Mouse (Mus musculus) c-Kit-positive CD71-negative TER-119-negative erythroid progenitor cells, embryonic 14.5 days (primary cell): ENCODE data around the gene Rab23.
A peak's percentile ranks its signal among the peaks of the same experiment; 100 is the strongest.

Experiments used
- DNase-seq: peaks from one replicate; pipeline ENCODE4 v3.0.0-alpha.2; 2013; ENCODE audit warnings: low read depth

Gene Rab23

DNA sequence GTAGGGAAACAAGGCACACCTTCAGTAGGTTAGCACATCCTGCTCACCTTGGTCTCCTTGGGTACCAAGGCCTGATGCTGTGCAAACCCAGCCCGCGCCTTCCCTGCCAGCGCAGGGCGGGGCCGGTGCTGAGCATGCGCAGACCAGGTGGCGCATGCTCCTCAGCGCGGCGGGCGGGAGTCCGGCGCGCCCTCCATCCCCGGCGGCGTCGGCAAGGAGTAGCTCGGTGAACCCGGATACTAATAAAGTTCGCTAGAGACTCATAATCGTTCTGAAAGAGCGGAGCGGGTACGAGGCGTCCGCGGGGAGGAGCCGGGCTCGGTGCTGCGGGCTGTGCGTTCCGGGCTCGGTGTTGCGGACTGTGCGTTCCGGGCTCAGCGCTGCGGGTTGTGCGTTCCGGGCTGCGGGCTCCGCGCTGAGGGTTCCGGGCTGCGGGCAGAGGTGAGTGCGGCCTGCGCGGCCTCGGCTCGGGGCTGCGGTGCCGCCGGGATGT lies at the start of gene Rab23:
Gene Rab23, plus strand, starts transcription at position 155 of the 493 bp plus-strand sequence.
- peak; percentile 34 for DNase-seq

- DNase-seq = peak; percentile 64
Observed at GRCm38 (mm10) chr1:33670164-33670616, 49.5 kb upstream of the Rab23 start.

DNA sequence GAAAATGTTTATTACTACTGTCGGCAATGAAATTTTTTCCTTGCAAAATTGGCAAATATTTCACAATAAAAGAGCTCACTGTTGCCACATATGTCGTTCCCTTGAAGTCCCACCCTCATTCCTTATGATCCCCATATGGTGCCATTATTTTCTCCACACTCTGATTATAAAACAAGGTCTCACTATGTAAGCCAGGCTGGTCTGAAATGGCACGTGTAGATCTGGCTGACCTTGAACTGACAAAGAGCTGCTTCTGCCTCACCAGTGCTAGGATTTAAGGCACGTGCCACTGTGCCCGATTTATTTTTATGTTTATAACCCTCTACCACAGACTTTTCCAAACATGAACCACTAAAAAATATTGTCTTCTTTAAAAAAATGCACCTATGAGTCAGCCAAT lies 48.2 kb upstream of the Rab23 start:
- no peak for DNase-seq

- no peak for DNase-seq
Observed at GRCm38 (mm10) chr1:33672083-33672482, 47.6 kb upstream of the Rab23 start.

- DNase-seq = no peak
Observed at GRCm38 (mm10) chr1:33672514-33672913, 47.2 kb upstream of the Rab23 start.

GRCm38 (mm10) chr1:33673158-33673960 lies 46.3 kb upstream of the Rab23 start:
- no peak for DNase-seq

DNA sequence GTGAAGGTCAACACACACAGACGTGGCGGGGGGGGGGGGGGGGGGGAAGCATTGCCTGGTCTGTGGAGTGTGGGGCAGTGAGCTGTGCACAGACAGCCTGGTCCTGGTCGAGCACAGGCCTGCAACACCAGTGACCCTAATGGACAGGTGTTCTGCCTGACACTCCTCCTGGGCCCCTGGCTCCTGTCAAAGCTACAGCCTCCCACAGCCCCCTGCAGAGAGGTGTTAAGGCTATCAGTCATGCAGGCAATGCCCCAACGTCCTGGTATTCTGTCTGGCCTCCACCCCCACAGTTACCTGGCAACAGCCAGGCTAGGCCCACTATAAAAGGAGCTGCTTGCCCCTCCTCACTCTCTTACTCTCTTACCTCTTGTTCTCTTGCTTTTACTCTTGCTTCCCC lies 39.3 kb upstream of the Rab23 start:
- no peak for DNase-seq

DNA sequence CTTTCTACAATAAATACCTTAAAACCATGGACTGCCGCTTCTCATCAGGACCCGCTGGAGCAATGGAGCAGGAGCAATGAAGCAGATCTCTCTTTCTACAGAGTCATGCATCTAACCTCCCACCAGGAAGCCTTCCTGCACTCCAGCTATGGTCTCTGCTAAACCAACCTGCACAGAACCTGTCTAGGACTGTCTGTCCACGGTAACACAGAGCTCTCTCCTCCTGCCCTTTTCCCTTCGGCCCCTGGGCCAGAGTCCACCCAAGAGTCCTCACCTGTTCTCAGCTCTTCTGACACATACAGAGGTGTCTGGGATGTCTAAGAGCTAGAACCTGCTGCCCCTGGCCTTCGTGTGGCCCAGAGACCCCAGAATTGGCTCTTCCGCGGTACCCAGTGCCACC lies 38.8 kb upstream of the Rab23 start:
- no peak for DNase-seq

DNA sequence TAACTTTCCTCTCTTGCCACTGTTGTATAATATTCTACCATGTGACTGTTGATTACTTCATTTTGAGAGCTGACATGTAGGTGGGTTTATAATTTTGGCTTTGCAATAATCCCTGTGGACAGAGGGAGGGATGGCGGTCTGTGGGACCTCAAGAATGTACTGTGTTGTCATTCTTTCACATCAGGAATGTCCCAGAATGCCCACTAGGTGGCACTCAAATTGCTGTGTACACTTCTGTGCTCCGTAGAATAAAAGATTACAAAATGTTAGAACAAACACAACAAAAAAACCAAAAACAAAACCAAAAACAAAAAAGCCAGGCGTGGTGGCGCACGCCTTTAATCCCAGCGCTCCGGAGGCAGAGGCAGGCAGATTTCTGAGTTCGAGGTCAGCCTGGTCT lies 35.2 kb upstream of the Rab23 start:
- DNase-seq = no peak

- DNase-seq = no peak
Observed at GRCm38 (mm10) chr1:33688810-33689209, 30.9 kb upstream of the Rab23 start.

GRCm38 (mm10) chr1:33689446-33690086 lies 30.1 kb upstream of the Rab23 start:
- DNase-seq = no peak

- no peak for DNase-seq
Observed at GRCm38 (mm10) chr1:33690087-33690448, 29.6 kb upstream of the Rab23 start.

GRCm38 (mm10) chr1:33693893-33694292 lies 25.8 kb upstream of the Rab23 start:
- DNase-seq = no peak

DNA sequence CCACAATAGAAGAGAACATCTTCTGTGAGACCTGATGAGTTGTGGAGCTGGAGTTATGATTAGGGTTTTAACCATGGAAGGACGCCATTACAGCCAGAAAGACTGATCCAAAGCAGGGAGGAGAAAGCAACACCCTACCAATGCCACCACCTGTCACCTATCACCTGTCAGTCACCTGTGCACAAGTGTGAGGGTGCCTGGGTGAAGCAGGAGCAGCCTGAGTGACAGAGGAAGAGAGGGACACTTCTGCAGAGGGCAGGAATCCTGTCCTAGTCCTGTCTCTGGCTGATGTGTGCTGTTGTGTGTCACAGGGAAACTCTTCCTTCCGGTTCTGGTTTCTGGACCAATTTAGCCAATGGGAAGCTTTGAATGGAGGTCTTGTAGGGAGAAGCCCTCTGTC lies 23.7 kb upstream of the Rab23 start:
- no peak for DNase-seq

DNA sequence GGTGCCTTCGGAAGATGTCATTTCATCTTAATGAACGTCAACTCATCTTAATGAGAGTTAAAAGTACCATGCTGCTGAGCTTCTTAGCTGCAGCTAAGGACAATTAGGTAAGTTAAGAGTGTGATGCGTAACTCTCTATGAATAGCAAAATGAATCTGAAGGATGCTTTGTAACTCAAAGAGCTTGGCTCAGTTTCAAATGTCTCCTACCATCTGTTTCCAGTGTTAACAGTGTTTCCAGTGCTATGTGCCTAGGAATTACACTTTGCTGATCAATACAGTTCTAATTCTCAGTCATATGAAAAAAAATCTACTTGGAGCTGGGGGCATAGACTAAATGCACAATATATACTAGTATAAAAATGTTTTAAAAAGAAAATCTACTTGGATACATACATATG lies 18.4 kb upstream of the Rab23 start:
- no peak for DNase-seq

DNA sequence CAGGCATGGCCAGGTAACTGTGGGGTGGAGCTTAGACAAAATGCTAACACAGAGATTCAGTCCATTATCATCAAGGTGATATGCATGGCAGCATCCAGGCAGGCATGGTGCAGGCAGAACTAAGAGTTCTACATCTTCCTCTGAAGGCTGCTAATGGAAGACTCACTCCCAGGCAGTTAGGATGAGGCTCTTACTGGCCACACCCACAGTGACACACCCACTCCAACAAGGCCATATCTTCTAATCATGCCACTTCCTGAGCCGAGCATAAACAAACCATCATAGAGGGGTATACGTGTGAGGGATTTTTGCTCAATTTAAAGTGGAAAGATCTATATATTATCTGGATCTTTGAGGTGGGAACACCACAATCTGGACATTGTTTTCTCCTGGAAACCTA lies 10.1 kb upstream of the Rab23 start:
- DNase-seq = no peak

- no peak for DNase-seq
Observed at GRCm38 (mm10) chr1:33712026-33712425, 7.7 kb upstream of the Rab23 start.

- no peak for DNase-seq
Observed at GRCm38 (mm10) chr1:33714796-33715195, 4.9 kb upstream of the Rab23 start.

- DNase-seq = no peak
Observed at GRCm38 (mm10) chr1:33717636-33718035, 2.1 kb upstream of the Rab23 start.

DNA sequence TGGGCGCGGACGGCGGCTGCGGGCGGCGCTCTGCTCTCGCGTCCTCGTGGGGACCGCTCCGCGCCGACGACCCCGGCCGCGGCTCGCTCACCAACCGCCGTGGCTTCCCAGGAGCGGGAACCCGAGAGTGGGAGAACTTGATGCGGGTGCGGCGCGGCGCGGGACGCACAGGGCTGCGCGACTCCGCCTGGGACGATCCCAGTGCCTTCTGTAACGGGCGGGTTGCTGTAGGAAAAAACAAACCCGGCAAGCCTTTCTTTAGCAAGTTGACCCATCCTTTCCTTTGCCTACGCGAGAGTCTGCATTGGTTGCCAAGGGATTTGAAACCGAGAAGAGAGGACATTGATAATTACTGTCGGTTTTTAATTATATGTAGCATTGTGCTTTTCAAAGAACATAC lies 544 bp downstream of the Rab23 start:
- DNase-seq = no peak

- no peak for DNase-seq
Observed at GRCm38 (mm10) chr1:33721020-33721419, 1.3 kb downstream of the Rab23 start.

DNA sequence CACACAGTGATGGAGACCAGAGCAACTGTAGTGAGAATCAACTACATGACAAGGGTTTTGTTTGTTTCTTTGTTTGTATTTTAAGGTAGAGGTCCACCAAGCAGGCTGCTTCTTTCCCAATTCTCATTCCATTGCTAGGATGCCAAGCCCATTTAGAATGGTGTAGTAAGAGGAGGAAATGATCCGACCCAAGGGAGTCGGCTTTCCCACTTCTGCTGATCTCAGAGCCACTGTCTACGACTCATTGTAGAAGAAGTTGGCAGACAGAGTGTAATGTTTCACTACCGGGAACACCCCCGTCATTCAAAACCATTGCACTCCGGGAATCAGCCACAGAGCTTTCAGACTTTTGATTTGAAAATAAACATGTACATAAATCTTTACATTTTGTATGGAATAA lies 4.8 kb downstream of the Rab23 start:
- DNase-seq = no peak

GRCm38 (mm10) chr1:33725086-33725485 lies 5.4 kb downstream of the Rab23 start:
- DNase-seq = no peak

GRCm38 (mm10) chr1:33733044-33733443 lies 13.4 kb downstream of the Rab23 start:
- DNase-seq = no peak
